Mouse (Mus musculus): ENCODE measurements around the gene Mamld1.
"Not testable (repeated sequence)": the region's sequence is repeated elsewhere in the genome, so short reads cannot be mapped to it uniquely, and the experiment has no call there.

The Mamld1 gene

DNA sequence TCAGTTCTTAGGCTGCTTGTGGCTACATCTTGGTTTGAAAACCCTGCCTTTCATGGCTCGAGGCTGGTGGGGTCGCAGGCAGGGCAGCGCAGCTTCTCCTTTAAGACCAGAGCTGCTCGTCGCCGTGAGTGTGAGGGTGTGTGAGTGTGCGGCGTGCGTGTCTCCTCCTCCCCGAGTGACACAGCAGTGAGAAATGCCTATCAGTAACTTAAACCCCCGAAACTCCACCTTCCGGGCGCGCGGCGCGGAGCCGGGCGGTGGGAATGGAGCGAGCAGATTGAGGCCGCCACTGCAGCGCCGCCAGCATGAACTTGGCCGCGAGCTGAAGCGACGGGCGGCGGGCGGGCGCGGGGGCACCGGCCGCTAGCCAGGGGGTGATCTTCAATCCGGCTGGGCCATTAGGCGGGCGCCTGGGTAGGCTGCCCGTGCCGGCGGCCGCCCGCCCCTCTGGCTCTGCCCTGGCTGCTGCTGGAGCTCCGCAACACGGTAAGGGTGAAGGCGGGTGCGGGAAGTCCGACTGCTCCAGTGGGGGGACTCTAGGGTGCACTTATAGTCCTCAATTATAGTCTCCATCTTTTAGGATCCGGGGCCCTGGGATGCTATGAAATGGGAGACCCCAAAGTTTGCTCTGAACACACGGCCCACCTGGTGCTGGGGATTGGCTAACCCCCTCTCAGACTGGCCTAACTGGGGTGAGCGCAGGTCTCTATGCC, at the start of gene Mamld1:
Gene Mamld1, plus strand, starts transcription at position 393 of the 713 bp plus-strand sequence.
- DNase-seq (ENCODE audit: low spot score): peak; percentile 73

DNA sequence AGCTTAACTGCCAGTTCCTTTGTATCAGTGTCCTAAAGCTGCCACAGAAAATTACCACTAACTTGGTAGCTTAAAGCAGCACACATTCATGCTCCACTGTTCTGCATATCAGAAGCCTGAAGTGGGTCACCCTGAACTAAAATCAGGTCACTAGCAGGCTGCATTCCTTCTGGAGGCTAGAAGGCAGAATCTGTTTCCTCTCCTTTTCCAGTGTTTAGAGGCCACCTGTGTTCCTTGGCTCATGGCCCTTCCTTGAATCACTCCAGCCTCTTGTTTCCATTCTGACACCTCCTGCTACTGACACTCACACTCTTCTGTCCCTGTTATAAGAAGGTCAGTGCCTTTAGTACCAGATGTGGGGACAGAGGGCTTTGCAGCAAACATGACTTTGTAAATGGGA, 25.3 kb upstream of the Mamld1 start:
- DNase-seq (ENCODE audit: low spot score): no peak

DNA sequence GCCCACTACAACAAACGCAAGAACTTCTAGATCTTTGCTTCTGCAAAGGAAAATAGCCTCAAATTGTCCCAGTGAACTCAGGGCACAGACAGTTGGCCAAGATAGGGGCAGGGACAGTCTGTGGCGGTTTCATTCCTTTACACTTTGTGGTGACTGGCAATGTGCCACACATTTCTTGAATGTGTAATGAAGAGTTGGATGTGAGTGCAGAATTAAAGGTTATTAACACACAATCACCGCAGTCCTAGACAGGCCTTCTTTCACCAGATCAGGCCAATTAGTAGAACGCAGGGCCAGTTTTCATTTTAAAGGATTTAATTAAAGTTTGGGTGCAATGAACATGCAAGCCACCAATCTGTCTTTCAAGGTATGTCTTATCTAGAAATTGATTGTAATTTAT, 22.0 kb upstream of the Mamld1 start:
- no peak for DNase-seq (ENCODE audit: low spot score)

DNA sequence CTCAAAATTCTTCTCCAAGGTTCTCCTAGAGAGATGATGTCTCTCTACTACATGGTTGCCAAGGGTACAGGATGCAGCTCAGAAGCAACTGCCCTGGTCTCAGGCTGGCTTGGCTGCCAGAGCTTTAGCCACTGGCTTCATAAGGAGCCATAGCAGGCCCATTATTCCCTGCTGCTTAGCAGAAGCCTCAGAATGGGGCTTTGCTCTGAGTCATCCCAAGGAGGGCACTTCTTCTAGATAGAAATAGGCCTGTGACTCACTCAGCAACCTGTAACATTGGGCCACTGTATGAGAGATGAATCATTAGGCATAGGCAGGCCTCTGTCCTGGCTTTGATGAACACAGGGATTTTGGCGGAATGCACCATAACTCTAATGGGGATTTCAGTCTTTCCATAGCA, 21.1 kb upstream of the Mamld1 start:
- not testable (repeated sequence) for DNase-seq (ENCODE audit: low spot score)

DNA sequence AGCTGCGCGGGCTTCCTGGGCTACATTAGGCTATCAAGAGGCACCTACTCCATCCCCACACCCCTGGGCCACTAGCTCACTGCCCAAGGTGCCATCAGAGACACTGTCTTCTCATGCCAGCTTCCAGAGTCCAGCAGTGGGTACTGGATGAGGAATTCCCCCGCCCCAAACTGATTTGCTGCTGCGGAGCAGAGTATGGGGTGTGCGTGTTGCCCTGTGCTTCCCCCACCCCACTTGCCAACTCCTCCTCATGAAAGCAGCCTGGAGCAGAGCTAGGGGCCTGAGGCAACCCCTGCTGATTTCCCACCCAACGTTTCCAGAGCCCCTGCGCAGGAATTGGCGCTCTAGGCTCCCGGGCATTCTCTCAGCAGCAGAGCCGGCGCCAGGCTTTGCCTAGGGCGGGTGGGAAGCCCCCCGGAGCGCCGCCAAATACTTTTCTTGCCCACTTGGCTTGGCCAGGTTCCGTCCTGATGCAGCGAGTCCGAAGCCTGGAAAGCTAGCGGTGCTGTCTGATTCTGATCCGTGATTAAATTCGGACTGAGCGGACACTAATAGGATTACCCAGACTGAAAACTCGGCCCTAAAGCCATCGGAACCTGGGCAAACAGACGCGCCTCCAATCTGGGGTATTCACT, 738 bp downstream of the Mamld1 start:
- DNase-seq (ENCODE audit: low spot score): peak; percentile 40

DNA sequence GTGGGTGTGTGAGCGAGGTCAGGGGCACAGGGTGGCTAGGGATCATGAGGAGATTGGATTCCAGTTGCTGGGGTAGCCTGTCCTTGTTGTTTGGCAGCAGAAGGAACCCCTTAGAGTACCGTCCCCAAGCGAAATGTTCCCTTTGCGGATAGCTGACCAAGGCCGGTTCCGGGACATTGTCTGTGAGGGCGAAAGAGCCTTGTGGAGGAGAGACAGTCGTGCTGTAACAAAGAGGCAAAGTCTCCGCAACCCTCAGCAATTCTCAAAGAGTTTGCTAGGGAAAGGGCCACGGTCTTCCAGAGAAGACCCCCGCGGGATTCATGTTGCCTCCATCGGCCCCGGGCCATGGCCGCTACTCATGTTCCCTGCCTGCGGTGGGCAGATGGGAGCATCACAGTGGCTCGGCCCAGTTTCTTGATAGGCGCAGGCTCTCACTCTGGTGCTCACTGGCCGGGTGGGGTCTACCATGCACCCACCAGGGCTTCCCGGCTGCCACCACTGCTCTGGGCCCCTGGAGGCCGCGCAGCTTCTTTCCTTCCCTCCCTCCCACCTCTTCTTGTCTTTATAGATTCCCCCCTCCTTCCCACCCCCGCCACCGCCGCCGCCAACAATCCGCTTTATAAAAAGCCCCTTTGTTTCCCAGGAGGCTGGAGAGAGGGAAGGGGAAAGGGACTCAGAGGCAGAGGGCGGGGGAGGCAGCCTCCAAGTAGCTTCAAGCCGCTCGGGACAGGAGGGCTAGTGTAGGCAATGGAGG, 1.5 kb downstream of the Mamld1 start:
- DNase-seq (ENCODE audit: low spot score): peak; percentile 55

DNA sequence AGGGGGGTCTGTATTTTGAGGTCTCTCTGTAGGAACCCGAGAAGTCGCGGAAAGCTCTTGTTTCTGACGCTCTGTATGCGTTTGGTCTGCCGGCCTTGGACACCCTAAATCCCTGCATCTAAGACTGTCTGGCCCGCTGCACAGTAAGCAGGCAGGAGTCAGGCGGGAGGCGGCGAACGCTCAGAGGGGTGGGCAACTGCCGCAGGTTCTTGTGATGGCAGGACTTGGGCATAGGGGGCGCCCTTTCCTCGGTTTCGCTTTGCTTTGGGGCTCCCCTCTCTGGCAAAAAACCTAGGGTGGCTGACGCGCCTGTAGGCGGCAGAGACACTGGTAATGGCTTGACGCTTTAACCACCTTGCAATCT, 2.0 kb downstream of the Mamld1 start:
- peak; percentile 85 for DNase-seq (ENCODE audit: low spot score)

DNA sequence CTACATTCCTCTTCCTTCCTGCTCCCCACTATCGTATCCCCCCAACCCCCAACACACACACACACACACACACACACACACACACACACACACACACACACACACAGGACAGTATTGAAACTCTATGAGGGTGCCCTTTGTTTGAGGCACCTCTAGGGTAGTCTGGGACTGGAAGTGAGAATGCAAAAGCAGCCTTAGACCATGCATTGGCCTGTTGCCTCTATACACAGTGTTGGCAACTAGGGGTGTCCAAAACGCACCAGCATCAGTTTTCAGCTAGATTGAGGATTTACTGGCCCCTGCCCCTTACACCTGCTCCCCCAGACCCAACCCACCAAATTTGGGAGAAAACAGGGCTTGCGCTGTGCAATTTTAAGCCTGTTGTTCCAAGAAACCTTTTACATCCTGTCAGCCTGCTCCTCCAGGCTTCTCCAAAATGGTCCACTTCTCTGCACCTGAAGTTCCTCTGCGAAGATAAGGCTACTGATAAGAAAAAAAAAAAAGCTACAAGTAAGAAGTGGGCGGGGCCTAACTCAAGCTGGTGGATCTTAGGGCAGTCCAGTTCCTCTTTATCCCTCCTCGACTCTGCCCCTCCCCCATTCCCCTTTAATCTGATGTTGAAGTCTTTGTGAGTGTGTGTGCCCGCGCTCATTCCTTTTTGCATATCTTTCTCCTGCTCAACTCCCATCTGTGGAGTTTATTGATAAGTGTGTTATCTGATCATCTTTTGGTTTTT, 2.6 kb downstream of the Mamld1 start:
- peak; percentile 54 for DNase-seq (ENCODE audit: low spot score)

DNA sequence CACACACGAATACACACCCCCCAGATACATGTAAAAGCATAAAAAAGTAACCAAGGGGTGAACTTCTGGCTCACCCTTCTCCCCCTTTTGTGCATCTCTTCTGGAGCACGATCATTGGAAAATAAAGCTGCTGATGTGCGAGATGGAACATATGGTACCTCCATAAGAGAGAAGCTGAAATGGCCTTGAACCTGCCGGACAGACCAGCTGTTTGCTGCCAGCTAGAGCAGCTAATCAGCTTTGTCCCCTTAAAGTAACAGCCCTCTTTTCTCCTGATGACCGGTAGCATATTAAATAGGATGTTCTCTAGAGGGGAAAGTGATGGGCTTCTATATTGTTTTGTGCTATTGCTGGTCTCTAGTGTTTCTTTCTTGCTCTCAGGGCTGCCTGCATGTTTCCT, 3.2 kb downstream of the Mamld1 start:
- no peak for DNase-seq (ENCODE audit: low spot score)

DNA sequence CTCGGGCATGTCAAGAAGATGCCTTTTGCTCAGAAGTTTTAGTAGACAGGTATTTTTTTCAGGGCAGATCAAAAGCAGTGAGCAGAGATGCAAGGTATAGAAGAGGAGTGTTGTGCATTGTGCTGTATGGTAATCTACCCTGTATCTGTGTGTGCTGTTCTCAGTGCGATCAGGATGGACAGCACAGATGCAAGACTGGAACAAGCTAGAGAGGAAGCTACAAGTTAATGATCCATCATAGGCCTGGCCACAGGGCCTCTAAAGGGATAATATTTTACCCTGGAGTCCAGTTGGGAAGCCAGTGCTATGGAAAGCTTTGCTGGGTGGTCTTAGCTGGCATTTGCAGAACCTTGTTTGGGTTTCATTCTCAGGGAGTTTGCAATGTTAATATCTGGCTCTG, 6.9 kb downstream of the Mamld1 start:
- no peak for DNase-seq (ENCODE audit: low spot score)

DNA sequence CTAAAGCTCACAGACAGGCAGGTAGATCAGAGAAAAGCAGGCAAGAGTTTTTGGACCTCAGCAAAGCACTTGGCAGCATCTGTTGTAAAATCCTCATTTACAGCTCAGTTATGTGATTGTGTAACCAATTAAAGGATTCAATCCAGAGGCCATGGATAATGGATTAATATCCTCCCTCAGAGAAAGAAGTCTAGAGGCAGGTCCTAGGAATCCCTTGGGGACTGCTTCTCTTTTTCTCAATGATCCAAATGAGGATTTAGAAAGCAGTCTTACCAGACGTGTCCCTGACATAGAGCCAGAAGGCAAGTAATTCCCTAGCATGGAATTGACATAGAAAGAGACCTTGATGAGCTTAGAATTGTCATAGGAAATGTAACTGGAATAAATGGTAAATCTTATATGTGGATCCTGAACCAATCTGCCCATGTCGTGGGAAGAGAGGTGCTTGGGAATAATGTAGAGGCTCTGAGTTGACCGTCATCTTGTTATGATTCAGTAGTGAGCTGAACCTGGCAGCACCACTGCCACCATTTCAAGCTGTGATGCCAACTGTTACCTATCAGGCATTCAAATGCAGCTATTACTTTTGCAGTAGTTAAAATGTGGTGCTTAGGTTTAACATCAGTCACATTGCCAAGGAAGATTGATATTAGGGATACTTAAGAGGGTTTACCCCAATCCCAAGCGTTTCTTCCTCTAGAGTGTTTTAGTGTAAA, 35.2 kb downstream of the Mamld1 start:
- DNase-seq (ENCODE audit: low spot score): no peak

DNA sequence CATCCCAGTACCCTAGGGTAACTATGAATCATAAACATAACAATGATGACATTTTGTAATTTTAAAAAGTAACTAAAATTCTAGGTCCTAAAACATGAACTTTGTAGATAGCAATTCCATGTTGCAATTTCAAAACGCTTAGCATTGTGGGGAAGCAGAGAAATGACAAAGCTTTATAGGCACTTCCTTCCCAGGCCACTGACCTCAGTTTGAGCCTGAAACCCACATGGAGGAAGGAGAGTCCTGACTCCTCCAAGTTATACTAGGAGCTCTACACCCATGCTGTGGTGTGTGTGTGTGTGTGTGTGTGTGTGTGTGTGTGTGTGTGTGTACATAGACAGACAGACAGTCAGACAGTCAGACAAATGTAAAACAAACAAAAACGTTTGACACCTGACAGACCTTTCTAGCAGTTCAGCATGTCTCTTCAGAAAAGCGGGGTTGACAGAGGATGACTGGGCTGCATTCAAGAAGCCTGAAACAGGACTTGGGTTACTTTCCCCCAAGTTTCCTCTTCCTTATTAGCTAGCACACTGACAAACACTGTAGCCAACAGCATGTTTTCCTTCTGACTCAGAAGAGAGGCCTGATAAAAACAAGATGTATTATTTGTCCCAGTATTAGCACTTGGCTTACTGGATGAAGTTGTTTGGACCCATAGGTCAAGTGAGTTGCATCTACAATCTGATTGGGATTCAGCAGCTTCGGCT, 37.5 kb downstream of the Mamld1 start:
- DNase-seq (ENCODE audit: low spot score): no peak

DNA sequence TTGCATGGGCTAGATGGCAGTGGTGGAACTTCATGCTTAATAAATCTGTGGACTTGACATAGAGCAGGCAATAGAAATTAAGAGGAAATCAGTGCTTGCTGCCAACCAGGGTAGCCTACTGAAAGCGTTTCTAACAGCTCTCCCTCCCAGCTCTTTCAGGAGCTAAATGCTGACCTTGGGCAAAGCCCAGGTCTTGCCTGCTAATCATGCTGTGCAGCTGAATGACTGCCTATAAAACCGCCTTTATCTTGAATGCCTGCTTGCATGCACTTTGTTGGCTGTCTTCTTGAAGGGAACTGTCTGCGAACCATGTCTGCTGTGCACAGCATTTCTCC, 38.0 kb downstream of the Mamld1 start:
- DNase-seq (ENCODE audit: low spot score): no peak

DNA sequence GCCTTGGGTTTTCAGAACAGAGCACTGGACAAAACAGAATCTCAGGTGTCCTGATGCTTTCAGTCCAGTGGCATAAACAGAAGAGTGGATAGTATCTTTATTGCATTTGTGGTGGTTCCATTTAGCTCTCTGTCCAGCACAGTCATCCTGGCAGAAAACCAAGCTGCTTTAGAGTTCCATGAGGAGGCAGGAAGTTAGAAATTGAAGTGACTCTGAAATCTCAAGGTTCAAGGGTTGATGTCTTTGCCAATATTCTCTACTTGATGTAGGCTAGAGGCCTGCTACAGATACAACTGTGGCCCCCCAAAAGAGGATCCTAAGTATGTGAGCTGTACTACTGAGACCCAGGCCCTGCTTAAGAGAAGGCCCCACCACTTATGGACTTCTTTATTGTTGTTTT, 55.8 kb downstream of the Mamld1 start:
- DNase-seq (ENCODE audit: low spot score): no peak

DNA sequence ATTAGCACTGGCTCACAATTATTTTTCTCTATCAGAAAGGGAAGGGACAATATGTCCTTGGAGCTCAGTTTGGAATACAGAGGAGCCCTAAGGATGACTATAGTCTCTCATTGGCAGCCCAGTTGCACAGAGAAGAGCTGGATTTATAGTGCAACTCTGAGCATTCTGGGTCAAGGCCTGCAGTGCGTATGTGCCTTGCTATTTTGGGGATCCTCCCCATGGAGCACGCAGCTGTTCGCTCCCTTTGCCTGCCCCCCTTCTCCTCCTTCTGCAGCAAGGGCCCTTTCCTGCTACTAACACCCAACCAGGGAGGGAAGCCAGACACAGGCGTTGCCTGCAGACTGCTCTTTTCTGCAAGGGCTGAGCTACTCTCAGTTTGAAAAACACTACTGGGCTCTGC, 56.3 kb downstream of the Mamld1 start:
- DNase-seq (ENCODE audit: low spot score): peak; percentile 45

DNA sequence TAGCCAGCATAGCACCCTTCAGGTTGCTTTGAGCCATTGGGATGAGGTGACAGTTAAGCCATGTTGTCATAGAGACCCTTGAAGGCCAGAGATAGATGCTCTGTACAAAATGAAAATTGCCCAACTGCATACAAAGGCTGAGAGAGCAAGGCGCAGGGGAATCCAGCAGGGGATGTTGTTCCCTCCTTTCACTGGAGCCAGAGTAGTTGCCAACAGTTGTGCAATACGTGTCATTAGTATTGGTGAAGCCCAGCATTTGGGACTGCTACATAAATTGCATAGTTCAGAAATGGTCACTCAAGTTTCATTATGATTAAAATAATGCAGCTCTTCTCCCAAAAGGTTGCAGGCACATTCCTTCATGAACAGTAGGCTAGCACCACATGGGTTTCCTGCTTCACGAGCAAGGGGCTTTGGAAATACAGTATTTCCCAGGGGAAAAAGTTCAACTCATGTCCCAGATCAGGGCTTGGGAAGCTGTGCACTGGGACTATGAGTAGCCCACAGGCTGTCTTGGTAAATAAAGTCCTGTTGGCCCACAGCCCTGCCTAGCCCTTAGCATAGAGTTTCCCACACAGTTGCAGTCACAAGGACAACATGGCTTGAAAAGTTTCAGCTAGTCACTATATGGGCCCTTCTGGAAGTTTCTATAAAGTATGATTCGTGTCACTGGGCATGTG, 58.1 kb downstream of the Mamld1 start:
- DNase-seq (ENCODE audit: low spot score): no peak

DNA sequence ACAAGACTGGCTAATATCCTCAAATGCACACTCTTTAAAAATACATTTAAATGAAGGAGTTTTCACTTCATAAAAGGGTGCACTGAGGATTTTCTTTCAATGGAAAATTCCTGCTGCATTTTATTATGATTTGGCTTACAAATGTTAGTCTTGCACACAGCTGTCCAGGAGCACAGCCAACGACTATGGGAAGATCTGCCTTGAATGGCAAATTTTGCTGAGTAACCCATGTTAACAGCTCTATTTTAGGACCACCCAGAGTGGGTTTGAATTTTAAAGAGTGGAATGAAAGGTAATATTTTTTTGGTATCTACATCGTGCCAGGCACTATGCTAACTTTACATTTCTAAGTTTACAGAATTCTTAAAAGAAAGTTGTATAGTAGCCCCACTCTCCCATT, 60.3 kb downstream of the Mamld1 start:
- no peak for DNase-seq (ENCODE audit: low spot score)

DNA sequence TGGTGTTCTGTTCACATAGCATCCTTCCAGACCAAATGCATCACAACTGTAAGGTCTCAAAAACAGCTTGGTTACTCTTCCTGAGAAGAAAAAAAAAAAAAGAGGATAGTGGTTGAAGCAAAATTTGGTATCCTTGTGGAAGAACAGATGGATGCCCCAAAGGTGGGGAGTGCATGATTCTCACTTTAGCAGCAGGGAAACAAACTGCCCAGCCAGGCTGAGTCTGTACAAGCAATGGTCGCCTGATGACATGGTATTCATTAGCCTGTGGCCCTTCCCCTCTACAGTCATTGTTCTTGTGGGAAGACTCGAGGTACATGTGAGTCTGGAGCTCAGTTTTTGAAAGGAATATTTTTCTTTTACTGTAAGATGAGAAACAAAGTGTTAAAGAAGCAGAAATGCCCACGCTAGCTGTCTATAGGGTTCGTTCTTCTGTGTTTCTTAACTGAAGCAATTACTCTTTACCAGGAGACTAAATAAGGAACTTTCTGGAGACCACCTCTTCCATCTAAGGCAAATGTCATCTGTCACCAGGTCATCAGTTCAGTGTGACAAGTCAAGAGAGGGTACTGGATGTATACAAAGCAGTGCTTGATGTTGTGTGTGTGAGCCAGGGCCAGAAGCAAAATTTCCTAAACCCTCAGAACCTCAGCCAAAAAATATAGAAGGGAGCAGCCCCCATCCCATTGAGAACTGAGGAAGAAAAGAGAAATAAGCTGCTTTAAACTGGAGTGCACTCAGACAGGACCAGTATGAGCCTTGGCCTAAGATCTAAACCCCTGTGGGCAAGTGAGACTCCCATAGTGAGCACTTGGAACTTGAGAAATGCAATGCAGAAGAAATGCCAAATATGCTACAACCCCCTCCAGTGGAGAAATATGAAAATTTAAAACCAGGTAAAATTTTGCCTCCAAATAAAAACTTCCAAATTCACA, 72.6 kb downstream of the Mamld1 start:
- no peak for DNase-seq (ENCODE audit: low spot score)

DNA sequence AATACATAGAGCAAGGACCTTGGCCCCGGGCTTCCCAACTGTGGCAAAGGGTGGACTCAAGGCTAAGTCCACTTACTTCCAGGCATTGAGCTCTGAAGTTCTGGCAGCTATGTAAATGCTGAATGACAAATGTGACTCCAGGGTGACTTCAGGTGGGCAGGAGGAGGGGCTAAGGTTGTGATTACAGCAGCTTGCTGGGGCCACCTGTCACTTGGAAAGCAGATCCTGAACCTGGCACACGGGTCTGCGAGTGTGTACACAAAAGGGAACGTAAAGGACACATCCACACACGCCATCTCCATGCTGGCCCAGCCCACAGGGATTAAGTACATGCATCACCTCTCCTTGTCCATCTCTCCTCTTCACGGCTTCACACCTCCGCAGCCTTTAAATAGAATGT, 75.0 kb downstream of the Mamld1 start:
- DNase-seq (ENCODE audit: low spot score): no peak

DNA sequence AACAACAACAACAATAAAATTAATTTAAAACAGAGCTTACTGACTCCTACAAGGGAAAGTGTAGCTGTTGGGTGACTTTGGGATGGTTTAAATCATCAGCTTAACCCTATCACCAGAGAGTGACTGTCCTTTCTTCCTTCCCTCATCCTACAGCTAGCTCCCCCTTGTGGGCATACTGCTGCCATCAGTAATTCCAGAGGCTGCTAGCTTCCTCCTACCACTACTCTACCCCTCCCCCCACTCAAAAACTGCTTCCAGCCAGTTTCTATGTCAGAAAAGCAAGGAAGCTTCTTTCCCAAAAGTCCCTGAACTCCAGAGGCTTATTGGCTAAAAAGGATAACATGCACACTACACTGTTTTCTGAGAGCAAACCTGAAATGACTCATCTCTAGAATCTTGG, 81.4 kb downstream of the Mamld1 start:
- peak; percentile 45 for DNase-seq (ENCODE audit: low spot score)

All from testis, postnatal 10 days (tissue).